Mouse (Mus musculus) thymus, postnatal 25 days (tissue): ENCODE results near the gene Apoa4.
A peak's percentile ranks its signal among the peaks of the same experiment; 100 is the strongest.

Source experiments
- DNase-seq: peaks from one replicate; pipeline ENCODE4 v3.0.0; 2022

Gene Apoa4

GRCm38 (mm10) chr9:46282631-46283436, 42.3 kb downstream of the Apoa4 start, which contains the start of gene Bud13:
Gene Bud13, plus strand, starts transcription at chr9:46283008.
- peak; percentile 98 for DNase-seq
